Mouse (Mus musculus) intestine, embryonic 14.5 days (tissue): Measurements from ENCODE around the gene Ldah. TPM values are rescaled to one million over a fixed set of nuclear protein-coding genes. Genes with fewer than 3 reads are reported as not detected.

ENCODE experiments used
- ATAC-seq: fragments of 200-750 bp; cut with Nextera tagmentation; replicated peaks from 2 replicates; pipeline ENCODE4 v1.8.0; 2017; ENCODE audit warnings: low read depth, moderate number of reproducible peaks, moderate TSS enrichment, moderate library complexity; ENCODE audit not compliant: low FRiP score, low TSS enrichment
- DNase-seq: peaks from one replicate; pipeline ENCODE4 v3.0.0-alpha.2; 2018; ENCODE audit warnings: low spot score
- H3K27ac ChIP-seq: fragments of 300-500 bp; sonication (generic); 2 replicates; pipeline ENCODE4 v1.5.1; 2014; ENCODE audit warnings: low read depth, mild to moderate bottlenecking, control low read depth
- H3K27me3 ChIP-seq: fragments of 300-500 bp; sonication (generic); replicated peaks from 2 replicates; pipeline ENCODE4 v1.6.1; 2014; ENCODE audit warnings: low read length, control low read depth; ENCODE audit not compliant: control insufficient read depth, insufficient read depth
- H3K36me3 ChIP-seq: fragments of 300-500 bp; sonication (generic); 2 replicates; pipeline ENCODE4 v1.6.1; 2014; ENCODE audit warnings: low read length, control low read depth; ENCODE audit not compliant: control insufficient read depth, insufficient read depth
- H3K4me1 ChIP-seq: fragments of 300-500 bp; sonication (generic); replicated peaks from 2 replicates; pipeline ENCODE4 v1.6.1; 2014; ENCODE audit warnings: low read length, control low read depth, mixed read lengths; ENCODE audit not compliant: control insufficient read depth, insufficient read depth
- H3K4me2 ChIP-seq: fragments of 300-500 bp; sonication (generic); 2 replicates; pipeline ENCODE4 v1.6.1; 2014; ENCODE audit warnings: low read length
- H3K4me3 ChIP-seq: fragments of 300-500 bp; sonication (generic); 2 replicates; pipeline ENCODE4 v1.5.1; 2014; ENCODE audit warnings: low read depth, low read length, control low read depth, mixed read lengths
- H3K9ac ChIP-seq: fragments of 300-500 bp; sonication (generic); 2 replicates; pipeline ENCODE4 v1.6.1; 2014; ENCODE audit warnings: mild to moderate bottlenecking, low read length
- H3K9me3 ChIP-seq: fragments of 300-500 bp; sonication (generic); 2 replicates; pipeline ENCODE4 v1.6.1; 2016; ENCODE audit warnings: low read length, control low read depth; ENCODE audit not compliant: control insufficient read depth
- WGBS: fragments of 180-500 bp; shearing (Covaris S2); extraction: QIAGEN DNeasy Blood & Tissue Kit; methylation state at CpG from one replicate; pipeline ENCODE4 v1.1.7; 2014; 5-methylcytosine and 5-hydroxymethylcytosine counted together
- polyA plus RNA-seq: library from polyadenylated mRNA; unstranded; fragments of >200 nt; fragmentation: Nextera tagmentation; extraction: Ambion mirVana; gene quantifications from 2 replicates; pipeline ENCODE4 v1.2.1, GENCODE M21; 2014

The Ldah gene
- polyA plus RNA-seq, 1 experiment from 2014 or later, result 51.2 TPM

DNA sequence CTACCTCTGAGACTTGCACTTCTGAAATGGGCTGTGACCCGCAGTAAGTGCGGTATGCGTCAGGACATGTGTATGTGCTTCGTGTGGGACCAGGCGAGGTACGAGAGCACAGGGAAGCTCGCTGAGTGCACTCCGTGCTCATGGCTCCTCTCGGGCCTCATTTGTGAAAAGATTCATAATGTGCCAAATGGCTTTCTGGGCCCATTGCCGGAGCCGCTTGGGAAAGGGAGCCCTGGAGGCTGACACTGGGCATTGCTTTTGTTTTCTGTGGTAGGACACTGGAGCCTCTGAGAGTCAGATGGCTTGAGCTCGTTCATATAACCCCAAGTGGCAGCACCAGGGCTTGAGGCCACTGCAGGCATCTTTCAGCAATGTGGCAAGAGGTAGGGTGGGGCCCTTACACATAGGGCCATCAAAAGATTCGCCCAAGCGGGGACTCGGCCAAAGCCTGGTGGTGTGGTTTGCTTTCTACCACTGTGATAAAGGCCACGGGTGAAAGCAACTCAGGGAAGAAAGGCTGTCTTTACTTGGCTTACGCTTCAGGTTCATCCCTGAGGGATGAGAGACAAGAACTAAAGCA, 118.1 kb downstream of the Ldah start:
- H3K4me2 ChIP-seq, result no peak overlapping the region
- ATAC-seq, result no peak
- H3K27ac ChIP-seq, result no peak overlapping the region
- H3K27me3 ChIP-seq, result no peaks in the 10 kb centered on the region
- no peak overlapping the region for H3K9ac ChIP-seq
- H3K36me3 ChIP-seq, result peaks cover 29% of the 10 kb centered on the region
- 92% methylated on average over 17 of the region's 17 CpGs for WGBS
- H3K9me3 ChIP-seq, result no peaks in the 10 kb centered on the region
- H3K4me1 ChIP-seq, result peaks cover 4% of the 10 kb centered on the region; the same call in 1 of the 2 replicates
- H3K4me3 ChIP-seq, result no peak overlapping the region
- DNase-seq, result no peak

DNA sequence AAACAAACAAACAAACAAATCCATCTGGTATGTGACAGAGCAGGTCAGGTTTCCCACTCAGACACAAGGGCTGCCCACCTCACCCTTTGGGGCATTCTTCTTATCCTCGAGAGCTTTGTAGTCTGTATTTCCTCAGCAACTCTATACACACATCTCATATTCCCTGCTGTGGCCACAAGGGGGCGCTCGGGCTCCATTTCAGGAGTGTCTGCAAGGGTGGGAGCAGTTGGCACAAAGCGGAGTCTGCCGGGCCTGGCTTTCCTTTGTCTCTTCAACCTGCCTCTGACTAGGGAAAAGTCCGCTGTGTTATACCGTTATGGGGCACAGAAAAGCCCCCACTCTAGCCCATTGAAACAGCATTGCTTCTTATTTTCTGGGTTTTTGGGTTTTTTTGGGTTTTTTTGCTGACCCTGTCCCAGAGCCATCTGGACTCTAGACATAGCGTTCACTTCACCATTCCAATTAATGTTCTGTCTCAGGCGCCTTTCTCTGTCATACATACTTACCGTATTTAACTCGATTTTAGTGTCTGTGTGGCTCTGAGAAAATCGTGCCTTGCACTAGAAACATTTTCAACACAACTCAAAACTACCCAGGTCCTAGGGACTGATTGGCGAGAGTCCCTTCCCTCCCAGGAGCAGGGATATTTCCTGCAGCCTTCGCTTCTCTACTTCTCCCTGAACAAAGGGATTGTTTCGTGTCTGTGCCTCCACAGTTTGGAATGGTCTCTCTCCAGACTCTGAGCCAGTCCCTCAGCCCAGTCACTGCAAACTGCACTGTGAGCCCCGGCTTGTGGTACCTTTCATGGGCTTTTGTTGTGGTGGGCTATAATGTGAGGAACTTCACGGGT, 119.1 kb downstream of the Ldah start:
- 35% methylated on average over 17 of the region's 17 CpGs for WGBS

DNA sequence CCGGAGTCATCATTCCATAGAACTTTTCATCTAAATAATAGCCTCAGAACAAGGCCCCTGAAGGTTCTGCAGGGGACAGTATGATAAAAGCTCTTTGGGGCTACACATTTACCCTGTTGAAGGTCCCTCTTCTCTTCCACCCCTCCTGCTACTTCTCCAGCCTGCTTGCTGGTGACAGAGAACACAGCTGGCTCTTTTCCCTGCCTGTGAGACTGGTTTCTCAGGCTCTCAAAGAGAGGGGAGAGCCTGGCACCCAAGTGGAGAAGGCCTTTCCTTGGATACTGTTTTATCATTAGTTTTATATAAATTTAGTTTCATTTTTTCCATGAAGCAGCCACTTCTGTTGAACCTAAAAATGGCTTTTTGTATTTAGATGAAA, 119.8 kb downstream of the Ldah start:
- no peak overlapping the region for H3K27ac ChIP-seq
- WGBS, result 78% methylated on average over 1 of the region's 1 CpGs
- no peaks in the 10 kb centered on the region for H3K9me3 ChIP-seq
- H3K4me1 ChIP-seq, result peaks cover 13% of the 10 kb centered on the region; the same call in 1 of the 2 replicates
- H3K4me2 ChIP-seq, result no peak overlapping the region
- H3K36me3 ChIP-seq, result peaks cover 21% of the 10 kb centered on the region; the same call in 1 of the 2 replicates
- H3K4me3 ChIP-seq, result no peak overlapping the region
- H3K9ac ChIP-seq, result 0 out of 2 replicates have a peak overlapping the region, but pooled peaks have one; percentile 29
- no peaks in the 10 kb centered on the region for H3K27me3 ChIP-seq
- ATAC-seq (no peak), DNase-seq (no peak)

More for the DNA sequence above, 119.1 kb downstream of the Ldah start:
- no peak overlapping the region for H3K4me3 ChIP-seq
- peak; percentile 81 for ATAC-seq
- no peaks in the 10 kb centered on the region for H3K9me3 ChIP-seq
- H3K9ac ChIP-seq, result 0 out of 2 replicates have a peak overlapping the region, but pooled peaks have one; percentile 29
- H3K27ac ChIP-seq, result peak overlapping the region; percentile 30; the same call in 1 of the 2 replicates
- peaks cover 21% of the 10 kb centered on the region for H3K36me3 ChIP-seq
- DNase-seq, result peak; percentile 98
- H3K4me2 ChIP-seq, result 0 out of 2 replicates have a peak overlapping the region, but pooled peaks have one; percentile 3
- peaks cover 9% of the 10 kb centered on the region; the same call in 1 of the 2 replicates for H3K4me1 ChIP-seq
- no peaks in the 10 kb centered on the region for H3K27me3 ChIP-seq

DNA sequence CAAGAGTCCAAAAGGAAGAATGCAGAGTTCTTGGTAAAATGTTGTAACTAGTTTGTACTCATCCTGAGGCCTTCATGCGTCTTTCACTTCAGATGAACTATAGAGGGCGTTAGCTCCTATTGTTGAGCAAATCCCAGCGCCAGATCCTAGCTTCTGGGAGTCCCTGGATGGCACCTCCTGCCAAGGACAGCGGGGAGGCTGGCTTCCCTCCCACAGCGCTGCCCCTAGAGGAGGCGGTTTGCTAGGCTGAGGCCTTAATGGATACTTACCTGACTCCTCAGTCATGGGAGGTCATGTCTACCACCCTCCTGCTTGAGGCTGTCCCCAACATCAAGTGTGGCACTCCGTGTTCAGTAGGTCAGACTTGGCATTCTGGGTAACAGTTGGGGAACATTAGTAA, 121.3 kb downstream of the Ldah start:
- H3K9me3 ChIP-seq, result no peaks in the 10 kb centered on the region
- no peak overlapping the region for H3K4me3 ChIP-seq
- no peak overlapping the region for H3K4me2 ChIP-seq
- H3K27me3 ChIP-seq, result no peaks in the 10 kb centered on the region
- peaks cover 19% of the 10 kb centered on the region for H3K36me3 ChIP-seq
- 95% methylated on average over 7 of the region's 7 CpGs for WGBS
- ATAC-seq, result no peak
- H3K9ac ChIP-seq, result no peak overlapping the region
- no peak for DNase-seq
- peaks cover 13% of the 10 kb centered on the region; the same call in 1 of the 2 replicates for H3K4me1 ChIP-seq
- no peak overlapping the region for H3K27ac ChIP-seq

DNA sequence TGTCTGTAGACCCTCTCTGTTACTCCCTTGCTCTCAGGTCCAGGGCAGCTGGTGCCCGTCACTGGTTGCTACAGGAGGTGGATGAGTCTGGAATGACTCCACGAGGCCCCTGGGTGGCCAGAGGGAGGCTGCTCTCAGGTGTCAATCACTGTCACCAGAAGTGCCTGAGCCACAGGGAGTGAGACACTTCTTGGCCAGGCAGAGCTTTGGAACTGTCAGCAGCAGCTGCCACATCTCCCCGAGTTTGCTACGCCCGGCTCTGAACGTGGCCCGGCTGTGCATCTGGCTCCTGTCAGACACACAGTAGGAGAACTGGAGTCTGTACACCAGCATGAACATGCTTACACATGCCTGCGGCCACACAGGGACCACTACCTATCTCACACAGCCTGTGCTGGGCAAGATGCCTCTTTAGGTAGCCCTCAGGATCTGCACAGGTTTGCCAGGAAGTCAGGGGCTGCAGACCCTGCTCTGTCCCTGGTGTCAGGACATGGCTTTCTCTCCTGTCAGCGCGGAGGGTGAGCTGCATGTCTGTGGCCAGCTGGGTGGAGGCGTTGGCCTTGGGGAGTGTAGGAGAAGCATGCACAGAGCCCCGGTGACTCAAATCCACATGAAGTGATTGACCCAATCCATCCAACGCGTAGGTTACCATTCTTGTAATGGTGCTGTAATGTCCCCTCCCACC, 123.7 kb downstream of the Ldah start:
- H3K36me3 ChIP-seq, result peaks cover 21% of the 10 kb centered on the region
- no peak overlapping the region for H3K4me2 ChIP-seq
- no peak overlapping the region; the same call in 1 of the 2 replicates for H3K27ac ChIP-seq
- ATAC-seq (no peak; the same call in 1 of the 2 replicates), DNase-seq (peak; percentile 67)
- H3K4me3 ChIP-seq, result no peak overlapping the region
- H3K9me3 ChIP-seq, result no peaks in the 10 kb centered on the region
- no peaks in the 10 kb centered on the region for H3K27me3 ChIP-seq
- H3K9ac ChIP-seq, result no peak overlapping the region
- peaks cover 13% of the 10 kb centered on the region; the same call in 1 of the 2 replicates for H3K4me1 ChIP-seq
- 38% methylated on average over 14 of the region's 14 CpGs for WGBS

DNA sequence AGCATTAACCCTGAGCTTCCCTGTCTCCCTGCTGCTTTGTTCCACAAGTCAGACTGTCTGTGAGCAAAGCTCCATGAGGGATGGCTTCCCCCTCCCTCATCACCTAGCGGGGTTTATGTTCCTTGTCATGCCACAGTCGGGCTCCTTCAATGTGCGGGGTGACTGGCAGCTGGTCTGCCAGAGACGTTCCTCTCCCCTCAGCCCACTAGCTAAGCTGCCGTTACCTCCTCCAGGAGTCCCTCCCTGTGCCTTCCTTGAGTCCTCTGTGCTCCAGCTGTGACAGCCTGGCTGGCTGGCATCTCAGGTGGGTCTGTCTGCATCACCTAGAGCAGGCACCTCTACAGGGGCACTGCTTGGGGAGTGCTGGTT, 124.3 kb downstream of the Ldah start:
- no peak overlapping the region for H3K4me3 ChIP-seq
- no peaks in the 10 kb centered on the region for H3K9me3 ChIP-seq
- no peak for DNase-seq
- no peak overlapping the region for H3K9ac ChIP-seq
- no peak overlapping the region for H3K4me2 ChIP-seq
- peaks cover 26% of the 10 kb centered on the region for H3K36me3 ChIP-seq
- H3K27ac ChIP-seq, result no peak overlapping the region
- no peaks in the 10 kb centered on the region for H3K27me3 ChIP-seq
- no peak for ATAC-seq
- H3K4me1 ChIP-seq, result peaks cover 10% of the 10 kb centered on the region; the same call in 1 of the 2 replicates
- 64% methylated on average over 5 of the region's 5 CpGs for WGBS

DNA sequence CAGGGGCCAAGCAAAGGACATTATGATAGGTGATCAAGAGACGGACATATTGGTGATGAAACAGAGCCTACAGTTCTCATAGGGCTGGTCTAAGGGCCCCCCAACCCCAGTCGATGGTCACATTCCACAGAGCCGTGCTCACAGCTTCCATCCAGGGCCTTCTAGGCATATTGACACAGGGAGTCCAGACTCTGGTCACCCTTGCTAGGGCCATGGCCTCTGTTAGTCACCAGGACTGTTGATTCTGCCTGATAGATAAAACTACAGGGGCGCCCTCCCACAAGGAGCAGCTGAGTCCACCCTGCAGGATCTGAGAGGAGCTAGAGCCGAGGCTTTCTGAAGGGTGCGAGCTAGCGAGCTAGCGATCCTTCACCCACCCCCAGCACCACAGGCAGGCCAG, 125.7 kb downstream of the Ldah start:
- H3K9me3 ChIP-seq, result no peaks in the 10 kb centered on the region
- DNase-seq (no peak), ATAC-seq (no peak)
- no peak overlapping the region for H3K4me3 ChIP-seq
- H3K4me1 ChIP-seq, result peaks cover 15% of the 10 kb centered on the region; the same call in 1 of the 2 replicates
- 76% methylated on average over 8 of the region's 8 CpGs for WGBS
- no peak overlapping the region for H3K9ac ChIP-seq
- no peak overlapping the region for H3K27ac ChIP-seq
- peaks cover 30% of the 10 kb centered on the region for H3K36me3 ChIP-seq
- no peak overlapping the region for H3K4me2 ChIP-seq
- H3K27me3 ChIP-seq, result no peaks in the 10 kb centered on the region

DNA sequence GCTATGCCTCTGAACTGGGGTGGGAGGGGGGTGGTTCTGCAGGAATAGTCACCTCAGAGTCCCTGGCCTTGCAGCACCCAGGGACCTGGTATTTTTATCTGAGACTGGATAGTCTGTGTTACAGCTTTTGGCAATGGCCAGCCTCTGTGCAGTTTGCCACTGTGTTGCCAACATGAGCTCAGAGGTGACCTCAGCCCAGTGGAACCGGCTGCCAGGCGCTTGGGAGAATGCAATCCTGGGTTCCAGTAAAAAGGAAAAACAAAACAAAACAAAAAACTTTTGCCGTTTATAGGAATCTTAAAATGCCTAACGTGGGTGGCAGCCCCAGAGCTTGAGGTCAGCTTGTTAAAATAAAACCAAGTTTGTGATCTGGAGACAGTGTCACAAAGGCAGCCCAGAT, 126.4 kb downstream of the Ldah start:
- H3K9me3 ChIP-seq, result no peaks in the 10 kb centered on the region
- 80% methylated on average over 4 of the region's 4 CpGs for WGBS
- H3K27ac ChIP-seq, result no peak overlapping the region
- H3K36me3 ChIP-seq, result peaks cover 31% of the 10 kb centered on the region
- H3K27me3 ChIP-seq, result no peaks in the 10 kb centered on the region
- no peak for DNase-seq
- ATAC-seq, result no peak
- no peak overlapping the region for H3K4me3 ChIP-seq
- peaks cover 15% of the 10 kb centered on the region; the same call in 1 of the 2 replicates for H3K4me1 ChIP-seq
- no peak overlapping the region for H3K4me2 ChIP-seq
- H3K9ac ChIP-seq, result no peak overlapping the region
